In genomic region chr13:49147007-49147857, GRCm38 (mm10) we compare ENCODE assay signal across 9 mouse cellular contexts. TPM values are rescaled to one million over a fixed set of nuclear protein-coding genes. Genes with fewer than 3 reads are reported as not detected.
A peak's percentile ranks its signal among the peaks of the same experiment; 100 is the strongest.
DNase-seq lines count a peak whose midpoint lies in the region; ATAC-seq and TF ChIP-seq lines count a peak whose summit lies in the region.
"Had no signal": no experiment of that assay in that cellular context is flagged by ENCODE, and none has a peak within 500 bp of the region (broad histone marks: within the 10 kb centered on the region; RNA-seq: fewer than 3 reads in every experiment).

No protein-coding gene starts in this region.

- H3K36me3 ChIP-seq in testis, adult 2 months (ENCODE audit: control insufficient read depth, insufficient read depth, low read length), result no peaks in the 10 kb centered on the region
- H3K36me3 ChIP-seq in intestine, embryonic 14.5 days (ENCODE audit: control insufficient read depth, insufficient read depth, low read length), result no peaks in the 10 kb centered on the region
- no peaks in the 10 kb centered on the region for H3K36me3 ChIP-seq in limb, embryonic 14.5 days (ENCODE audit: control insufficient read depth, insufficient read depth, low read length)

- peaks cover 23% of the 10 kb centered on the region for H3K4me1 ChIP-seq in testis, adult 2 months (ENCODE audit: control insufficient read depth, insufficient read depth, low read length)
- peaks cover 9% of the 10 kb centered on the region; the same call in 1 of the 2 replicates for H3K4me1 ChIP-seq in intestine, embryonic 14.5 days (replicated peaks; ENCODE audit: control insufficient read depth, insufficient read depth, low read length)
- H3K4me1 ChIP-seq in limb, embryonic 14.5 days (ENCODE audit: control insufficient read depth, insufficient read depth, low read length), result peaks cover 16% of the 10 kb centered on the region

- peak overlapping the region; percentile 75 for H3K4me3 ChIP-seq in testis, adult 2 months (ENCODE audit: control insufficient read depth, low read depth, low read length)
- peak overlapping the region; percentile 71 for H3K4me3 ChIP-seq in intestine, embryonic 14.5 days (ENCODE audit: low read depth, low read length)
- peak overlapping the region; percentile 68 for H3K4me3 ChIP-seq in limb, embryonic 14.5 days (replicated peaks; ENCODE audit: low read length)
- H3K4me3 ChIP-seq: myocyte had no signal

- peak; percentile 77 for ATAC-seq in intestine, embryonic 14.5 days (replicated peaks; ENCODE audit: low FRiP score, low TSS enrichment, low read depth)
- peak; percentile 48 for ATAC-seq in limb, embryonic 14.5 days (ENCODE audit: low FRiP score, low read depth)

- H3K4me2 ChIP-seq in intestine, embryonic 14.5 days (ENCODE audit: low read length), result peak overlapping the region; percentile 97
- peak overlapping the region; percentile 99 for H3K4me2 ChIP-seq in limb, embryonic 14.5 days (replicated peaks; ENCODE audit: low read depth, low read length, severe bottlenecking)

- DNase-seq in testis, postnatal 10 days (ENCODE audit: low spot score), result no peak
- peak; percentile 72 for DNase-seq in cerebellum, adult 9-10 months
- peak; percentile 66 to 68 for DNase-seq in frontal cortex, postnatal 36 days (ENCODE audit: low spot score in 2 of 2)
- peak; percentile 89 for DNase-seq in intestine, embryonic 14.5 days (ENCODE audit: low spot score)
- DNase-seq in limb, embryonic 14.5 days (ENCODE audit: low spot score), result no peak
- peak; percentile 83 for DNase-seq in retina, postnatal 1 day
- DNase-seq in urinary bladder, postnatal 10 days (ENCODE audit: low spot score), result no peak

- H3K27ac ChIP-seq in testis, adult 2 months (ENCODE audit: control insufficient read depth, insufficient read depth, low read depth, low read length), result no peak overlapping the region
- H3K27ac ChIP-seq in intestine, embryonic 14.5 days (ENCODE audit: low read depth), result no peak overlapping the region
- H3K27ac ChIP-seq in limb, embryonic 14.5 days (replicated peaks; ENCODE audit: low read depth, low read length), result 0 out of 2 replicates have a peak overlapping the region, but pooled peaks have one; percentile 9

- TF ChIP-seq POLR2A in testis, adult 2 months (IDR thresholded peaks at IDR 0.05; ENCODE audit: control insufficient read depth, low read depth, low read length), result no peak
- no peak for TF ChIP-seq POLR2A in limb, embryonic 14.5 days (IDR thresholded peaks at IDR 0.05; ENCODE audit: borderline replicate concordance, extremely low read depth, insufficient read depth, insufficient read length)

- H3K27me3 ChIP-seq in testis, adult 2 months (ENCODE audit: control insufficient read depth, insufficient read depth, low read length), result no peaks in the 10 kb centered on the region; the same call in none of the 2 replicates
- H3K27me3 ChIP-seq in intestine, embryonic 14.5 days (replicated peaks; ENCODE audit: control insufficient read depth, insufficient read depth, low read length), result peaks cover 20% of the 10 kb centered on the region
- peaks cover 42% of the 10 kb centered on the region for H3K27me3 ChIP-seq in limb, embryonic 14.5 days (ENCODE audit: control insufficient read depth, insufficient read depth, low read length)

- WGBS in intestine, embryonic 14.5 days, result under 1% methylated on average over 72 of the region's 98 CpGs
- under 1% methylated on average over 40 of the region's 98 CpGs for WGBS in limb, embryonic 14.5 days

- TF ChIP-seq CTCF in testis, adult 2 months (IDR thresholded peaks at IDR 0.05; ENCODE audit: control insufficient read depth, insufficient read depth, insufficient replicate concordance, low read depth, low read length), result no peak

- peak overlapping the region; percentile 62 for H3K9ac ChIP-seq in intestine, embryonic 14.5 days (ENCODE audit: low read length)
- peak overlapping the region; percentile 64 for H3K9ac ChIP-seq in limb, embryonic 14.5 days (ENCODE audit: low read depth, low read length, severe bottlenecking)

- no peaks in the 10 kb centered on the region for H3K9me3 ChIP-seq in intestine, embryonic 14.5 days (ENCODE audit: control insufficient read depth, low read length)
- no peaks in the 10 kb centered on the region for H3K9me3 ChIP-seq in limb, embryonic 14.5 days (ENCODE audit: control insufficient read depth, low read length)

RNA-seq across cellular contexts. Expression of gene Wnk2, which starts 0.6 kb away (rescaled TPM):
- polyA plus RNA-seq in testis, adult 2 months (2012; rRNA removed), result 1.0 and 1.6 TPM in 2 replicates
- 4.5 and 5.1 TPM in 2 replicates for polyA plus RNA-seq in intestine, embryonic 14.5 days (2014; fragmentation: Nextera tagmentation; extraction: Ambion mirVana)
- polyA plus RNA-seq in limb, embryonic 14.5 days (2012; rRNA removed), result 7.8 and 11.4 TPM in 2 replicates
- polyA plus RNA-seq in limb, embryonic 14.5 days (2014; fragmentation: Nextera tagmentation; extraction: Ambion mirVana), result 3.0 and 3.2 TPM in 2 replicates
- polyA plus RNA-seq: myocyte had no signal

RNA-seq across cellular contexts. Expression of gene Ninj1, which starts 40.1 kb away (rescaled TPM):
- 30.9 and 41.5 TPM in 2 replicates for polyA plus RNA-seq in testis, adult 2 months (2012; rRNA removed)
- 63.0 and 64.1 TPM in 2 replicates for polyA plus RNA-seq in intestine, embryonic 14.5 days (2014; fragmentation: Nextera tagmentation; extraction: Ambion mirVana)
- 67.4 and 81.1 TPM in 2 replicates for polyA plus RNA-seq in limb, embryonic 14.5 days (2012; rRNA removed)
- 60.2 and 61.5 TPM in 2 replicates for polyA plus RNA-seq in limb, embryonic 14.5 days (2014; fragmentation: Nextera tagmentation; extraction: Ambion mirVana)

Comparison
In these comparisons a context has a peak if more than half of its experiments do, and no peak if none do; other contexts are left out.
1. DNase-seq: peak in cerebellum, adult 9-10 months (single experiment), frontal cortex, postnatal 36 days (2 of 2), intestine, embryonic 14.5 days (single experiment) and retina, postnatal 1 day (single experiment); none in testis, postnatal 10 days (single experiment), limb, embryonic 14.5 days (single experiment) and urinary bladder, postnatal 10 days (single experiment).
2. Peak in every context shown above with its lines, with median percentiles within 50 percentile points of each other: H3K4me3 ChIP-seq.